Mouse (Mus musculus) bone marrow macrophage, adult 2 months (primary cell): ENCODE data around the gene Gm11168.
"Not testable (repeated sequence)": the region's sequence is repeated elsewhere in the genome, so short reads cannot be mapped to it uniquely, and the experiment has no call there.

Experiments
- CTCF ChIP-seq: IDR thresholded peaks from 2 replicates; pipeline ENCODE4 v1.5.1; 2012; ENCODE audit warnings: low read depth, mild to moderate bottlenecking, low read length, moderate library complexity
- POLR2A ChIP-seq: IDR thresholded peaks from 2 replicates; pipeline ENCODE4 v1.6.1; 2012; ENCODE audit warnings: mild to moderate bottlenecking, low read depth, low read length, borderline replicate concordance

- TF ChIP-seq CTCF, POLR2A: not testable (repeated sequence)
Observed at GRCm38 (mm10) chr9:3034299-3034698, 31.2 kb downstream of the Gm11168 start, which contains the start of gene Gm17535.
